Mouse (Mus musculus) kidney, adult 2 months (tissue): Measurements from ENCODE around the gene Setd4.

Experiments used
- CTCF ChIP-seq: fragments of 200-500 bp; conservative IDR thresholded peaks from 2 replicates; pipeline ENCODE4 v1.5.1; 2011; ENCODE audit warnings: low read depth, mild to moderate bottlenecking, control low read depth, low read length, moderate library complexity, mixed read lengths; ENCODE audit not compliant: insufficient read depth, insufficient read length
- POLR2A ChIP-seq: fragments of 200-500 bp; IDR thresholded peaks from one replicate; pipeline ENCODE4 v1.6.1; 2011; ENCODE audit warnings: low read depth, low read length, control low read depth

DNA sequence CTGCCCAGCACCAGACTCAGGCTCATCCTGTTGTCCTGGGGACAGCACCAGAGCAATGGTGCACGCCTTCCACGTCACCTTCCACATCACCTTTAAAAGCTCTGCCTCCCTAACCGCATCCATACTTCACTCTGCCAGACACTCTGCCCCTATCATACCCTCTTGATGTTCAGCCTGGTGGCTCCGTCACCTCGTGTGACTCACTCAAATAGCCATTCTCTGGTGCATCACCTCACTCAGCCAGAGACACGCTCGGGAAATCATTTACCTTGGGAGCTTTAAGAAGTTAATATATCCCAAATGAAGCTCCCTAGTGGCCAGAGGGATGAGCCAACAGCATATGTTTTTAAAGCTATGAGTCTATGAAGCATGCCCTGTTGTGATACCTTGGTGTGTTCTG is 7.1 kb downstream of the Setd4 start:
- TF ChIP-seq POLR2A (no peak), CTCF (no peak)
